ENCODE assay signal across 22 mouse cellular contexts in genomic region chr1:151128955-151129354, GRCm38 (mm10). TPM values are rescaled to one million over a fixed set of nuclear protein-coding genes. Genes with fewer than 3 reads are reported as not detected.
DNase-seq lines count a peak whose midpoint lies in the region; ATAC-seq and TF ChIP-seq lines count a peak whose summit lies in the region.
"Had no signal": no experiment of that assay in that cellular context is flagged by ENCODE, and none has a peak within 500 bp of the region (broad histone marks: within the 10 kb centered on the region; RNA-seq: fewer than 3 reads in every experiment).

No protein-coding gene starts in this region.

- no peak for DNase-seq in heart, adult 18-20 months
- DNase-seq in G1E (ENCODE audit: low spot score), result no peak
- DNase-seq in adipocyte (ENCODE audit: low spot score), result peak; percentile 43
- peak in 1 of 3 experiments; percentile 39 for DNase-seq in liver, embryonic 14.5 days (ENCODE audit: low read depth in 3 of 3, low spot score in 3 of 3)
- no peak for DNase-seq in T-cell, adult 2 months (ENCODE audit: low spot score)
- DNase-seq in midbrain, embryonic 10.5 days (ENCODE audit: low spot score), result no peak
- DNase-seq: adrenal gland, postnatal 14 days; cerebellum, adult 11 months; cerebellum, postnatal 14 days; embryo, embryonic 11 days; forebrain, postnatal 0 days; gastrocnemius, postnatal 36 days; thymus, postnatal 14 days had no signal

- no peak for ATAC-seq in heart, embryonic 13.5 days (ENCODE audit: extremely low read depth, insufficient number of reproducible peaks, low FRiP score, low TSS enrichment)
- ATAC-seq in G1E (ENCODE audit: extremely low read depth, insufficient number of reproducible peaks, low FRiP score, poor library complexity, severe bottlenecking), result peak; percentile 61
- peak; percentile 34; the same call in 1 of the 2 replicates for ATAC-seq in liver, embryonic 14.5 days (ENCODE audit: insufficient read depth)
- ATAC-seq: forebrain, postnatal 0 days; midbrain, embryonic 13.5 days had no signal

- no peaks in the 10 kb centered on the region for H3K27me3 ChIP-seq in heart, embryonic 13.5 days (replicated peaks)
- no peaks in the 10 kb centered on the region for H3K27me3 ChIP-seq in G1E (ENCODE audit: insufficient read depth, low read length)
- no peaks in the 10 kb centered on the region for H3K27me3 ChIP-seq in liver, embryonic 14.5 days (ENCODE audit: control insufficient read depth, insufficient read depth, low read length)
- no peaks in the 10 kb centered on the region for H3K27me3 ChIP-seq in midbrain, embryonic 10.5 days (ENCODE audit: low read depth, poor library complexity, severe bottlenecking)
- H3K27me3 ChIP-seq: kidney, embryonic 15.5 days; limb, embryonic 12.5 days; lung, embryonic 15.5 days; midbrain, embryonic 13.5 days; neural tube, embryonic 12.5 days had no signal

- H3K4me3 ChIP-seq in heart, embryonic 13.5 days, result no peak overlapping the region
- H3K4me3 ChIP-seq in G1E (ENCODE audit: low read depth, low read length), result no peak overlapping the region
- no peak overlapping the region for H3K4me3 ChIP-seq in liver, embryonic 14.5 days (ENCODE audit: insufficient read depth in 1 of 2, low read depth in 2 of 2, low read length in 2 of 2)
- no peak overlapping the region for H3K4me3 ChIP-seq in midbrain, embryonic 10.5 days
- H3K4me3 ChIP-seq: kidney, embryonic 15.5 days; limb, embryonic 12.5 days; lung, embryonic 15.5 days; midbrain, embryonic 13.5 days; neural tube, embryonic 12.5 days had no signal

- no peak for TF ChIP-seq CTCF in G1E (IDR thresholded peaks at IDR 0.05; ENCODE audit: low read depth, low read length)
- no peak for TF ChIP-seq CTCF in liver, embryonic 14.5 days (IDR thresholded peaks at IDR 0.05; ENCODE audit: low read depth)

- no peak overlapping the region for H3K4me2 ChIP-seq in heart, embryonic 13.5 days
- H3K4me2 ChIP-seq in liver, embryonic 14.5 days (ENCODE audit: low read depth), result no peak overlapping the region; the same call in 1 of the 2 replicates
- H3K4me2 ChIP-seq: kidney, embryonic 15.5 days; limb, embryonic 12.5 days; lung, embryonic 15.5 days; midbrain, embryonic 13.5 days; neural tube, embryonic 12.5 days had no signal

- peak overlapping the region; percentile 85 for H3K27ac ChIP-seq in heart, embryonic 13.5 days (replicated peaks)
- H3K27ac ChIP-seq in liver, embryonic 14.5 days, result peak overlapping the region; percentile 61
- H3K27ac ChIP-seq in midbrain, embryonic 10.5 days (replicated peaks), result no peak overlapping the region
- H3K27ac ChIP-seq: limb, embryonic 12.5 days; lung, embryonic 15.5 days; macrophage; midbrain, embryonic 13.5 days; neural tube, embryonic 12.5 days had no signal

- H3K9ac ChIP-seq in heart, embryonic 13.5 days, result no peak overlapping the region
- no peak overlapping the region for H3K9ac ChIP-seq in liver, embryonic 14.5 days (replicated peaks)
- H3K9ac ChIP-seq: forebrain, postnatal 0 days; kidney, embryonic 15.5 days; limb, embryonic 12.5 days; lung, embryonic 15.5 days; midbrain, embryonic 13.5 days; neural tube, embryonic 12.5 days had no signal

- no peaks in the 10 kb centered on the region for H3K9me3 ChIP-seq in heart, embryonic 13.5 days
- no peaks in the 10 kb centered on the region for H3K9me3 ChIP-seq in G1E (replicated peaks)
- H3K9me3 ChIP-seq in liver, embryonic 14.5 days (ENCODE audit: control insufficient read depth, low read length), result no peaks in the 10 kb centered on the region
- H3K9me3 ChIP-seq in midbrain, embryonic 10.5 days (replicated peaks), result no peaks in the 10 kb centered on the region
- H3K9me3 ChIP-seq: kidney, embryonic 15.5 days; limb, embryonic 12.5 days; lung, embryonic 15.5 days; midbrain, embryonic 13.5 days; neural tube, embryonic 12.5 days had no signal

- no peaks in the 10 kb centered on the region for H3K36me3 ChIP-seq in heart, embryonic 13.5 days
- no peaks in the 10 kb centered on the region for H3K36me3 ChIP-seq in G1E (replicated peaks)
- H3K36me3 ChIP-seq in liver, embryonic 14.5 days (replicated peaks; ENCODE audit: control insufficient read depth, insufficient read depth, low read depth), result no peaks in the 10 kb centered on the region
- H3K36me3 ChIP-seq in midbrain, embryonic 10.5 days, result no peaks in the 10 kb centered on the region
- H3K36me3 ChIP-seq: kidney, embryonic 15.5 days; limb, embryonic 12.5 days; lung, embryonic 15.5 days; midbrain, embryonic 13.5 days; neural tube, embryonic 12.5 days had no signal

- peak; percentile 53 for TF ChIP-seq EP300 in liver, embryonic 14.5 days (IDR thresholded peaks at IDR 0.05; ENCODE audit: low read depth)

- H3K4me1 ChIP-seq in heart, embryonic 13.5 days, result peaks cover 52% of the 10 kb centered on the region
- peaks cover 53% of the 10 kb centered on the region for H3K4me1 ChIP-seq in G1E (ENCODE audit: insufficient read depth, low read depth, low read length)
- peaks cover 44 to 52% of the 10 kb centered on the region in 2 experiments for H3K4me1 ChIP-seq in liver, embryonic 14.5 days (replicated peaks; ENCODE audit: control insufficient read depth in 2 of 2, insufficient read depth in 2 of 2, low read length in 1 of 2)
- H3K4me1 ChIP-seq in midbrain, embryonic 10.5 days, result no peaks in the 10 kb centered on the region
- H3K4me1 ChIP-seq: limb, embryonic 12.5 days; midbrain, embryonic 13.5 days; neural tube, embryonic 12.5 days had no signal

RNA-seq across cellular contexts. Expression of gene Gm47985, which starts 53.4 kb away (rescaled TPM):
- 0.69 and 2.6 TPM in 2 replicates for polyA plus RNA-seq in heart, embryonic 13.5 days (2015; fragmentation: Nextera tagmentation; extraction: Ambion mirVana)
- 1 to 10 TPM; 1.0 to 1.1 TPM for total RNA-seq in heart, adult 18-20 months (2021)
- total RNA-seq in G1E (2014; fragmentation: Nextera tagmentation), result 10.1 and 13.5 TPM in 2 replicates
- 4.3 and 4.8 TPM in 2 replicates for total RNA-seq in G1E (2017)
- 1.4 and 2.0 TPM in 2 replicates for polyA plus RNA-seq in G1E (2012)
- 2.0 and 2.1 TPM in 2 replicates for polyA plus RNA-seq in liver, embryonic 14.5 days (2012; rRNA removed)
- polyA plus RNA-seq in liver, embryonic 14.5 days (2014; fragmentation: Nextera tagmentation; extraction: Ambion mirVana), result 1.7 and 2.2 TPM in 2 replicates
- polyA plus RNA-seq in midbrain, embryonic 10.5 days (2016; fragmentation: Nextera tagmentation; extraction: Ambion mirVana), result 0.09 and 0.23 TPM in 2 replicates
- total RNA-seq: adrenal gland, postnatal 14 days; forebrain, postnatal 0 days; gastrocnemius, postnatal 36 days; layer of hippocampus, postnatal 10 days; left cerebral cortex, adult 8-10 months had no signal
- polyA plus RNA-seq: forebrain, postnatal 0 days; lung, embryonic 15.5 days; macrophage had no signal
